In the genomic region with DNA sequence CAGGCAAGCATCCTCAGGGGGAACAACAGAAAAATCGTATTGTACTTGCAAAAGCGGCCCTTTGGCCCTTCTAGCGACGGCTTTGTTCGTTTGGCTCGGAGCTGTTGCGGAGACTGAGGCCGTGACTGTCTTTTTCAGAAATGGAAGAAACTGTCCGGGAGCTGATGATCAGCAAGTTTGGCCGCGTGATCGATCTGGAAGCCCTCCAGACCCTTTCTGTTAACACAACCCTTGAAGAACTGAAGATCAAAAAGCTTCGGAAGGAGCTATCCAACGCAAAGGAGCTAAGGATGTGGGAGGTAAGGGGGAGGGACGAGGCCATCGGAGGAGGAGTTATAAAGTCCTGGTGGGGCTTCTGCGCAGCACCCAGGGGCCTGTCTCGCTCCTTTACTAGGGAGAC, we compare ENCODE assay signal across 13 mouse cellular contexts.
DNase-seq lines count a peak whose midpoint lies in the region; ATAC-seq and TF ChIP-seq lines count a peak whose summit lies in the region.
"Had no signal": no experiment of that assay in that cellular context is flagged by ENCODE, and none has a peak within 500 bp of the region (broad histone marks: within the 10 kb centered on the region; RNA-seq: fewer than 3 reads in every experiment).

No protein-coding gene starts in this region.

- ATAC-seq in embryonic facial prominence, embryonic 12.5 days (ENCODE audit: insufficient number of reproducible peaks, insufficient read depth, low FRiP score, low TSS enrichment): no peak
- ATAC-seq in hindbrain, embryonic 15.5 days (ENCODE audit: low FRiP score, low read depth): no peak
- ATAC-seq in hindbrain, embryonic 12.5 days (ENCODE audit: low FRiP score): no peak
- ATAC-seq in limb, embryonic 15.5 days (ENCODE audit: insufficient number of reproducible peaks, low FRiP score, low TSS enrichment, low read depth): no peak
- ATAC-seq in liver, postnatal 0 days: no peak
- ATAC-seq: forebrain, embryonic 16.5 days had no signal

- H3K4me3 ChIP-seq in embryonic facial prominence, embryonic 12.5 days: no peak overlapping the region
- H3K4me3 ChIP-seq in embryonic facial prominence, embryonic 10.5 days: no peak overlapping the region
- no peak overlapping the region for H3K4me3 ChIP-seq in hindbrain, embryonic 15.5 days
- H3K4me3 ChIP-seq in hindbrain, embryonic 12.5 days: no peak overlapping the region
- no peak overlapping the region for H3K4me3 ChIP-seq in limb, embryonic 15.5 days
- H3K4me3 ChIP-seq in liver, postnatal 0 days (ENCODE audit: low read depth, low read length): no peak overlapping the region
- H3K4me3 ChIP-seq: left cerebral cortex, adult 2 months; midbrain, embryonic 12.5 days had no signal

- no peaks in the 10 kb centered on the region for H3K27me3 ChIP-seq in embryonic facial prominence, embryonic 12.5 days
- 0 out of 2 replicates have a peak, but pooled peaks cover 3% of the 10 kb centered on the region for H3K27me3 ChIP-seq in embryonic facial prominence, embryonic 10.5 days (replicated peaks; ENCODE audit: low read depth, poor library complexity, severe bottlenecking)
- H3K27me3 ChIP-seq in hindbrain, embryonic 15.5 days: no peaks in the 10 kb centered on the region
- H3K27me3 ChIP-seq in hindbrain, embryonic 12.5 days: no peaks in the 10 kb centered on the region
- H3K27me3 ChIP-seq in limb, embryonic 15.5 days: no peaks in the 10 kb centered on the region
- H3K27me3 ChIP-seq in liver, postnatal 0 days (ENCODE audit: insufficient read depth, low read length): no peaks in the 10 kb centered on the region
- H3K27me3 ChIP-seq: midbrain, embryonic 12.5 days had no signal

- 0 out of 2 replicates have a peak overlapping the region, but pooled peaks have one; percentile 12 for H3K4me2 ChIP-seq in embryonic facial prominence, embryonic 12.5 days (replicated peaks)
- peak overlapping the region; percentile 35 for H3K4me2 ChIP-seq in hindbrain, embryonic 15.5 days
- H3K4me2 ChIP-seq in hindbrain, embryonic 12.5 days (replicated peaks): no peak overlapping the region
- H3K4me2 ChIP-seq in limb, embryonic 15.5 days: no peak overlapping the region
- no peak overlapping the region for H3K4me2 ChIP-seq in liver, postnatal 0 days (ENCODE audit: low read depth, low read length)
- H3K4me2 ChIP-seq: midbrain, embryonic 12.5 days had no signal

- WGBS in embryonic facial prominence, embryonic 12.5 days: 53% methylated on average over 18 of the region's 18 CpGs
- WGBS in embryonic facial prominence, embryonic 10.5 days: 47% methylated on average over 18 of the region's 18 CpGs
- WGBS in hindbrain, embryonic 15.5 days: 41% methylated on average over 18 of the region's 18 CpGs
- WGBS in hindbrain, embryonic 12.5 days: 54% methylated on average over 18 of the region's 18 CpGs
- 37% methylated on average over 18 of the region's 18 CpGs for WGBS in limb, embryonic 15.5 days
- 38% methylated on average over 18 of the region's 18 CpGs for WGBS in liver, postnatal 0 days (ENCODE audit: insufficient replicate concordance)

- TF ChIP-seq CTCF in liver, postnatal 0 days (IDR thresholded peaks at IDR 0.05; ENCODE audit: low read depth): no peak

- H3K9me3 ChIP-seq in embryonic facial prominence, embryonic 12.5 days: no peaks in the 10 kb centered on the region
- no peaks in the 10 kb centered on the region for H3K9me3 ChIP-seq in embryonic facial prominence, embryonic 10.5 days
- H3K9me3 ChIP-seq in hindbrain, embryonic 15.5 days: no peaks in the 10 kb centered on the region
- no peaks in the 10 kb centered on the region for H3K9me3 ChIP-seq in hindbrain, embryonic 12.5 days (replicated peaks)
- H3K9me3 ChIP-seq in limb, embryonic 15.5 days: no peaks in the 10 kb centered on the region
- H3K9me3 ChIP-seq in liver, postnatal 0 days (ENCODE audit: low read length): no peaks in the 10 kb centered on the region
- H3K9me3 ChIP-seq: midbrain, embryonic 12.5 days had no signal

- TF ChIP-seq EP300 in liver, postnatal 0 days (IDR thresholded peaks at IDR 0.05; ENCODE audit: low read depth): no peak

- no peak overlapping the region for H3K9ac ChIP-seq in embryonic facial prominence, embryonic 12.5 days
- H3K9ac ChIP-seq in hindbrain, embryonic 15.5 days: no peak overlapping the region
- no peak overlapping the region for H3K9ac ChIP-seq in hindbrain, embryonic 12.5 days
- no peak overlapping the region for H3K9ac ChIP-seq in limb, embryonic 15.5 days
- H3K9ac ChIP-seq in liver, postnatal 0 days (replicated peaks): no peak overlapping the region
- H3K9ac ChIP-seq: liver, embryonic 14.5 days; midbrain, embryonic 12.5 days had no signal

- H3K36me3 ChIP-seq in embryonic facial prominence, embryonic 12.5 days: peaks cover 7% of the 10 kb centered on the region; the same call in 1 of the 2 replicates
- peaks cover 9% of the 10 kb centered on the region; the same call in 1 of the 2 replicates for H3K36me3 ChIP-seq in embryonic facial prominence, embryonic 10.5 days (replicated peaks)
- no peaks in the 10 kb centered on the region for H3K36me3 ChIP-seq in hindbrain, embryonic 15.5 days
- H3K36me3 ChIP-seq in hindbrain, embryonic 12.5 days: no peaks in the 10 kb centered on the region
- H3K36me3 ChIP-seq in limb, embryonic 15.5 days: peaks cover 10% of the 10 kb centered on the region
- H3K36me3 ChIP-seq in liver, postnatal 0 days (replicated peaks; ENCODE audit: insufficient read depth, low read length): no peaks in the 10 kb centered on the region

- peaks cover 5% of the 10 kb centered on the region; the same call in 1 of the 2 replicates for H3K4me1 ChIP-seq in embryonic facial prominence, embryonic 12.5 days
- 0 out of 2 replicates have a peak, but pooled peaks cover 4% of the 10 kb centered on the region for H3K4me1 ChIP-seq in embryonic facial prominence, embryonic 10.5 days
- 0 out of 2 replicates have a peak, but pooled peaks cover 7% of the 10 kb centered on the region for H3K4me1 ChIP-seq in hindbrain, embryonic 15.5 days (replicated peaks)
- H3K4me1 ChIP-seq in hindbrain, embryonic 12.5 days: peaks cover 9% of the 10 kb centered on the region
- H3K4me1 ChIP-seq in limb, embryonic 15.5 days: peaks cover 27% of the 10 kb centered on the region
- no peaks in the 10 kb centered on the region for H3K4me1 ChIP-seq in liver, postnatal 0 days (ENCODE audit: insufficient read depth)

- DNase-seq in embryonic facial prominence, embryonic 10.5 days (ENCODE audit: low spot score): no peak
- DNase-seq in cerebellum, adult 9-11 months: peak; percentile 41
- no peak for DNase-seq in layer of hippocampus, postnatal 36 days
- DNase-seq in liver, postnatal 0 days: no peak
- DNase-seq: kidney, postnatal 4 days had no signal

- no peak overlapping the region for H3K27ac ChIP-seq in embryonic facial prominence, embryonic 12.5 days
- H3K27ac ChIP-seq in embryonic facial prominence, embryonic 10.5 days (replicated peaks): no peak overlapping the region
- H3K27ac ChIP-seq in hindbrain, embryonic 15.5 days (replicated peaks): no peak overlapping the region
- no peak overlapping the region for H3K27ac ChIP-seq in hindbrain, embryonic 12.5 days
- H3K27ac ChIP-seq in limb, embryonic 15.5 days: 0 out of 2 replicates have a peak overlapping the region, but pooled peaks have one; percentile 33
- no peak overlapping the region for H3K27ac ChIP-seq in liver, postnatal 0 days (ENCODE audit: low read depth)
- H3K27ac ChIP-seq: left cerebral cortex, adult 2 months; liver, embryonic 14.5 days; midbrain, embryonic 12.5 days had no signal

Comparison
In these comparisons a context has a peak if more than half of its experiments do, and no peak if none do; other contexts are left out.
1. H3K4me2 ChIP-seq: peak in embryonic facial prominence, embryonic 12.5 days (single experiment) and hindbrain, embryonic 15.5 days (single experiment); none in hindbrain, embryonic 12.5 days (single experiment), limb, embryonic 15.5 days (single experiment) and liver, postnatal 0 days (single experiment).